Mouse (Mus musculus) midbrain, embryonic 12.5 days (tissue): ENCODE data around the gene Auh. TPM values are rescaled to one million over a fixed set of nuclear protein-coding genes. Genes with fewer than 3 reads are reported as not detected.
A peak's percentile ranks its signal among the peaks of the same experiment; 100 is the strongest.

Experiments used
- ATAC-seq: fragments of 200-750 bp; cut with Nextera tagmentation; 2 replicates; pipeline ENCODE4 v1.8.0; 2017; ENCODE audit warnings: low read depth, moderate TSS enrichment, moderate library complexity; ENCODE audit not compliant: low FRiP score
- H3K27ac ChIP-seq: fragments of 300-500 bp; sonication (generic); replicated peaks from 2 replicates; pipeline ENCODE4 v1.5.1; 2016; ENCODE audit warnings: mild to moderate bottlenecking
- H3K27me3 ChIP-seq: fragments of 300-500 bp; sonication (generic); 2 replicates; pipeline ENCODE4 v1.6.1; 2016; ENCODE audit warnings: mild to moderate bottlenecking
- H3K36me3 ChIP-seq: fragments of 300-500 bp; sonication (generic); 2 replicates; pipeline ENCODE4 v1.6.1; 2016
- H3K4me1 ChIP-seq: fragments of 300-500 bp; sonication (generic); 2 replicates; pipeline ENCODE4 v1.6.1; 2016
- H3K4me2 ChIP-seq: fragments of 300-500 bp; sonication (generic); replicated peaks from 2 replicates; pipeline ENCODE4 v1.6.1; 2016; ENCODE audit warnings: mild to moderate bottlenecking, moderate library complexity
- H3K4me3 ChIP-seq: fragments of 300-500 bp; sonication (generic); 2 replicates; pipeline ENCODE4 v1.5.1; 2016; ENCODE audit warnings: mild to moderate bottlenecking
- H3K9ac ChIP-seq: fragments of 300-500 bp; sonication (generic); replicated peaks from 2 replicates; pipeline ENCODE4 v1.6.1; 2016; ENCODE audit warnings: mild to moderate bottlenecking, moderate library complexity
- H3K9me3 ChIP-seq: fragments of 300-500 bp; sonication (generic); 2 replicates; pipeline ENCODE4 v1.6.1; 2016; ENCODE audit warnings: mild to moderate bottlenecking
- WGBS: fragments of 180-500 bp; shearing (Covaris S2); methylation state at CpG from one replicate; pipeline ENCODE4 v1.1.7; 2016; 5-methylcytosine and 5-hydroxymethylcytosine counted together
- polyA plus RNA-seq: library from polyadenylated mRNA; unstranded; fragments of >200 nt; fragmentation: Nextera tagmentation; extraction: Ambion mirVana; gene quantifications from 2 replicates; pipeline ENCODE4 v1.2.1, GENCODE M21; 2016

Gene Auh
- polyA plus RNA-seq, 1 experiment from 2014 or later, result 48.0 TPM

DNA sequence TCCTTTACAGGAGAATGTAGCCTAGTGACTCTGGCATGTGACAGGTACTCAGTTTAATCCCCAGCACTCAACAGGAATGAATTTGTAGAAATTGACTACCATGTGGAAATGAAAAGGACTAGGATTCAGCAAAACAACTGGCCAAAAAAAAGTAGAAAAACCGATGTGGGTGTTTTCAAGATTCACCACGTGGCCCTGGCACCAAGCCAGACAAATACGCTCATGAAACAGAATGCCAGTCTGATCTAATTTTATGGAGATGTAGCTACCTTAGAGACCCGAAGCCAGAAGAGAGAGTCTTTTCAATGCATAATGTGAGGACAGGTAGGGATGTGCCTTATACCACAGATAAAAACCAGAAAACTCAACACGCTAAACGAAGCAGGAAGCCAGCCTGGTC is 54.4 kb downstream of the Auh start:
- Histone ChIP-seq H3K36me3 (no peaks in the 10 kb centered on the region), H3K9me3 (no peaks in the 10 kb centered on the region), H3K27ac (no peak overlapping the region), H3K4me2 (no peak overlapping the region), H3K27me3 (no peaks in the 10 kb centered on the region), H3K4me1 (peaks cover 8% of the 10 kb centered on the region; the same call in 1 of the 2 replicates), H3K4me3 (no peak overlapping the region), H3K9ac (no peak overlapping the region)
- no peak for ATAC-seq
- 88% methylated on average over 6 of the region's 6 CpGs for WGBS

DNA sequence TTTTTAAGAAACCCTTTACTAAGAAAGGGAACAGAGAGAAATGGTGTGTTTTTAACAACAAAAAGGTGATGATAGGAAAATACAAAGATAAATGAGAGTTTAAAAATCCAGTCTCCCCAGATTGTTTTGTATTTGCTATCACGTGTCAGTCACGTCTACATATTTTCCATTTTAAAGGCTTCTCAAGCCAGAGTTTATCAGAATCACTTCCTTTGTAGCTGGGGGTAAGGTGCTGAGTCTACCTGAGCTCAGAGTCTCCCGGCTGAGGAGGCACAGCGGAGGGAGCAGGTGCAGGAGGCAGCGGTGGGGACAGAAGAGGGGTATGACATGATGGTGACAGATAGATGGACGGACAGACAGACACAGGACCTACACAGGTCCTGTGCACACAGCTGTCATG is 55.1 kb downstream of the Auh start:
- 95% methylated on average over 6 of the region's 6 CpGs for WGBS
- Histone ChIP-seq H3K36me3 (no peaks in the 10 kb centered on the region), H3K4me2 (no peak overlapping the region), H3K9me3 (no peaks in the 10 kb centered on the region), H3K27me3 (no peaks in the 10 kb centered on the region), H3K4me3 (no peak overlapping the region), H3K9ac (no peak overlapping the region), H3K27ac (no peak overlapping the region), H3K4me1 (0 out of 2 replicates have a peak, but pooled peaks cover 4% of the 10 kb centered on the region)
- ATAC-seq, result no peak

DNA sequence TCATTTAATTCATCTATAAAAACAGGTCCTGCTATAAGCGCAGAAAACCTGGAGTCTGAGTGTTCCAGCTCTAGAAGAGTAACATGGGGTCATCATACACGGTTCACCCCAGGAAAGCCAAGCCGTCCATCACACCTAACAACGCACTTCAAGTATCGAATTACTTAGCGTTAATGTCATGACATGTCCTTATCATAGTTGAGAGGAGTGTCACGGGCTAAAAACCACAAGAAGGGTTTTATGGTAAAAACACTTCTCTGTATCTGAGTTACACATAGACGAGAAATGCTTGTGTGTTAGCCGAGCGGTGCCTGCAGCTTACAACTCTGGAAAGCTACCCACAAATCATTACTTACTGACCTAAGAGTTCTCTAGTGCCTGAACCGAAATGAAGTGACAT is 55.6 kb downstream of the Auh start:
- 91% methylated on average over 11 of the region's 11 CpGs for WGBS
- Histone ChIP-seq H3K27me3 (no peaks in the 10 kb centered on the region), H3K9ac (no peak overlapping the region), H3K4me1 (0 out of 2 replicates have a peak, but pooled peaks cover 4% of the 10 kb centered on the region), H3K9me3 (no peaks in the 10 kb centered on the region), H3K4me3 (no peak overlapping the region), H3K36me3 (no peaks in the 10 kb centered on the region), H3K27ac (no peak overlapping the region), H3K4me2 (no peak overlapping the region)
- ATAC-seq, result no peak

DNA sequence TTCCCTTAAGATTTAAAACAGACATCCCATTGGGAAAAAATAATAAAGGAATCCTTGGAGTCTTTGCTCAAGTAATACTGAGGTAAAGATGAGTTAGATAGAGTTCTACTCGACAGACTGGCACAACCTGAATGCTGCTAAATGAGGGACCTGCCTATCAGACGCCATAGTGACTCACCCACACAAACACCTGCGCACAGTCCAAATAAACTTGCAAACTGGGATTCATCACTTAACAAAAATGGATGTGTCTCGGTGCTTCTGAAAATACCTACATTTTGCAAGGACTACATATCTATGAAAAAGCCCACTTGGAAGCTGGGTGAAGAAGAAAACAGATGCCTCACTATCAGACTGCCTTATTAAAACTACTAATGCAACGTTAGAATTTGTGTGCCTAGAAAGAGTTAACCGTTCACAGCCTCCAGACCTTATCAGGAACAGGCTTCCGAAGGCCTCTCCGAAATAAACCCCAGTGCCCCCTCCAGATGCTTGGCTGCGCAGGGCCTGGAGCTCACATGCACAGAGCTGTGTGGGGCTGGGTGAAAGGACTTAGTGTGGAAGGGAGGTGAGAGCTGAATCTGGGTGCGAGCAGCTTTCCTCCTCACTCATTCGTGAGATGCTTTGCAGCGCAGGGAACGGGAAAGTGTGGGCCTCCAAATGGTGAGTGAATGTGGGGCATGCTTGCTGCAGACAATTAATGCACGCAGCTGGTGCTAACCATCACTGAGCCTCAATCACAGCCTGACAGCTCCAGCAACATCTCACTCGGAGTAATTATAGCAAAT is 63.3 kb downstream of the Auh start:
- no peak overlapping the region for H3K4me2 ChIP-seq
- H3K9ac ChIP-seq, result no peak overlapping the region
- no peak overlapping the region for H3K4me3 ChIP-seq
- H3K27ac ChIP-seq, result 0 out of 2 replicates have a peak overlapping the region, but pooled peaks have one; percentile 15
- H3K27me3 ChIP-seq, result no peaks in the 10 kb centered on the region
- peaks cover 15% of the 10 kb centered on the region for H3K4me1 ChIP-seq
- H3K36me3 ChIP-seq, result no peaks in the 10 kb centered on the region
- H3K9me3 ChIP-seq, result no peaks in the 10 kb centered on the region
- 68% methylated on average over 15 of the region's 15 CpGs for WGBS
- no peak for ATAC-seq

DNA sequence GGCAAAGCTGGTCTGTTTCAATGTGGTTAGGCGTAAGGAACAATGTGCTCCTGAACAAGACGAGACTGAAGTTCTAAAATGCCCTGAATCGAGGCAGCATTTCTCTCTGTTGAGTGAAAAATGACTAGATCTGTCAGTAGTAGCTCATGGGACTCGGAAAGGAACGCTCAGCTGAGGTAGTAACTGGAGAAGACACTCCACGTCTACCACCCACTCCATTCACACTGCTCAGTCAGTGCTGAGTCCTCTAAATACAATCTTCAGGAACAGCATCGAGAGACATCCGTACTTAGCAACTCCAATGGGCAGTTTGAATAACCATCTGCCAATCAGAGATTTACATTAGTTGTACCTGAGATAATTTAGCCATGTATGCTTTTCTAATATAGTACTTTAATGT is 66.0 kb downstream of the Auh start:
- no peaks in the 10 kb centered on the region for H3K36me3 ChIP-seq
- H3K9ac ChIP-seq, result no peak overlapping the region
- H3K4me3 ChIP-seq, result no peak overlapping the region
- H3K4me2 ChIP-seq, result no peak overlapping the region
- no peak for ATAC-seq
- peaks cover 19% of the 10 kb centered on the region for H3K4me1 ChIP-seq
- 91% methylated on average over 8 of the region's 8 CpGs for WGBS
- no peaks in the 10 kb centered on the region for H3K27me3 ChIP-seq
- H3K9me3 ChIP-seq, result no peaks in the 10 kb centered on the region
- H3K27ac ChIP-seq, result no peak overlapping the region

DNA sequence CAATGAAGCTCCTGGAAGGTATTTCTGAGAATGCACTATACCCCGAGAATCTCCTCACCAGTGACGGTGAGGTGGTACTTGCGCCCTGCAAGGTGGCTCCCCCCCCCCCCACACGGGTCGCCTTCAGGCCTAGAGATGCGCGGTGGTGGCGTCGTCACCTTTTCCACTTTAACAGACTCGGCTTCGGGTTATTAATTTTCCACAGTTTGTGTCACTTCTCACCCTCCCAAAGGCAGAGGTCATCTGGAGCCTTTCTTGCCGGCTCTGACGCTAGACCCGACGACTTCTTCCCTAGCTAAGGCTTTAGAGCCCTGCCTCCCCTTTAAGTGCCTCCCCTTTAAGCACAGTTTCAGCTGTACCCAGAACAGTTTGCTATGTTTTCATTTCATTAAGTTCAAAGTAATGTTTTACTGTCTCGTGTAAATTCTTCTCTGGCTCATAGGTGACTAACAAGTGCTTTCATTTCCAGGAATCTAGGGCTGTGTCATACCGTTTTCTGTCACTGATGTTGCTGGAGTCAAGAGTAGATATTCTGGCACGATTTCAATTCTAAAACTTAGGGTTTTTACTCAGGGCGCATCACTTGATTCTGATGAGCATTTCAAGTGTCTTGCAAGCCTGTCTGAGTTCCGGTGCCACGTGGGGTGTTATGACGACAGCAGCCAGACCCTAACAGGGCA is 69.3 kb downstream of the Auh start:
- ATAC-seq, result no peak
- H3K9ac ChIP-seq, result no peak overlapping the region
- H3K27me3 ChIP-seq, result no peaks in the 10 kb centered on the region
- H3K4me3 ChIP-seq, result no peak overlapping the region
- no peaks in the 10 kb centered on the region for H3K36me3 ChIP-seq
- 84% methylated on average over 22 of the region's 22 CpGs for WGBS
- H3K27ac ChIP-seq, result no peak overlapping the region
- no peaks in the 10 kb centered on the region for H3K9me3 ChIP-seq
- H3K4me2 ChIP-seq, result no peak overlapping the region
- peaks cover 4% of the 10 kb centered on the region; the same call in 1 of the 2 replicates for H3K4me1 ChIP-seq

DNA sequence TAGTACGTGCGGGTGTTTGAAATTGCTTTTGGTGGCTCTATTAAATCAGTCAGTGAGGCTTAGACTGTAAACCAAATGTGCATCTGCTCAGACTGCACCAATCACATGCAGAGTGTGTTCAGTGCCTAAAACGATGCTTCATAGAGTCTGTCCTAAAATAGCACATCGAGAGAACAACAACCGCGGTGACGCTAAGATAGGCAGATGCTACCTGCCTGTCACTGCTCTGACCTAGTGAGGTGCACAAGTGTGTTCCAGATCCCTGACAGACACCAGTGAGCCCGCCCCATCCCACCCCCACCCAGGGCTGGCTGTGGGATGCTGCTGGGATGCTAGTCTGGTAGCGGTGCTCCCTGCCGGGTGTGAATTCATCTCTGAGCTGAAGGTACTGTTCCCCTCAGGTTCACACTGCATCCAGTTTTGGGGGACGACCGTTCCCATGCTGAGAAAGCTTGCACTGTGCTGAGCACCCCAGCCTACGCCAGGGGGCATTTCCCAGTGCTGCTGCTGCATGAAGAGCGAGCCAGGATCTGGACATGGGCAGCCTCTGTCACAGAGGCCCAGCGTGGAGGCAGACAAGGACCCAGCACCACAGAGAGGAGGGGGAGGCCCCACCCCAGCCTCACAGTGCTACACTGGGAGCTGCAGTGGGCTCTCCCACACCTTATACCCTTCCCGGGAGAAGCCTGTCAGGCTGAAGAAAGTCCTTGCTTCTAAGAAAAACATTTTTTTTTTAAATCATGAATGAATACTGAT is 70.2 kb downstream of the Auh start:
- H3K27ac ChIP-seq, result no peak overlapping the region
- H3K4me2 ChIP-seq, result no peak overlapping the region
- H3K9ac ChIP-seq, result no peak overlapping the region
- H3K36me3 ChIP-seq, result no peaks in the 10 kb centered on the region
- 78% methylated on average over 16 of the region's 16 CpGs for WGBS
- no peaks in the 10 kb centered on the region for H3K27me3 ChIP-seq
- no peaks in the 10 kb centered on the region for H3K9me3 ChIP-seq
- peaks cover 4% of the 10 kb centered on the region; the same call in 1 of the 2 replicates for H3K4me1 ChIP-seq
- no peak for ATAC-seq
- no peak overlapping the region for H3K4me3 ChIP-seq

DNA sequence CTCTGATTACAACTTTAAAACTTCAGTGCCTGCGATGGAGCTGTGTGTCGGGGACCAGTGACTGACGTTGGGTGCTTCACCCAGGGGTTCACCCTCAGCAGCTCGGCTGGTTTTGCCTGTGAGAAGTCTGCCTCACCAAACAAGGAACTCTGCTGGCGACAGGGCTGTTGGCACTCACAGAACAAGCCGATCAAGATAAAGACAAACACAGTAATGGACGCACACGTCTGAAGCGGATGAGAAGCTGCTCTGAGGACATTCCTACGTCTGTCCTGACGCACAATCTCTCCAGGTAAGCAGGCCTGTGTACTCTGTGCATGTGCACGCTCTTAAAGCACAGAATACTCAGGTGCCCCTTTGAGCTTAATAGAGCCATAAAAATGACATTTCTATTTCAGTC is 71.1 kb downstream of the Auh start:
- Histone ChIP-seq H3K4me1 (peaks cover 4% of the 10 kb centered on the region; the same call in 1 of the 2 replicates), H3K4me2 (no peak overlapping the region), H3K4me3 (no peak overlapping the region), H3K9ac (no peak overlapping the region), H3K9me3 (no peaks in the 10 kb centered on the region), H3K27ac (no peak overlapping the region), H3K36me3 (no peaks in the 10 kb centered on the region), H3K27me3 (no peaks in the 10 kb centered on the region)
- no peak for ATAC-seq
- 92% methylated on average over 12 of the region's 12 CpGs for WGBS

DNA sequence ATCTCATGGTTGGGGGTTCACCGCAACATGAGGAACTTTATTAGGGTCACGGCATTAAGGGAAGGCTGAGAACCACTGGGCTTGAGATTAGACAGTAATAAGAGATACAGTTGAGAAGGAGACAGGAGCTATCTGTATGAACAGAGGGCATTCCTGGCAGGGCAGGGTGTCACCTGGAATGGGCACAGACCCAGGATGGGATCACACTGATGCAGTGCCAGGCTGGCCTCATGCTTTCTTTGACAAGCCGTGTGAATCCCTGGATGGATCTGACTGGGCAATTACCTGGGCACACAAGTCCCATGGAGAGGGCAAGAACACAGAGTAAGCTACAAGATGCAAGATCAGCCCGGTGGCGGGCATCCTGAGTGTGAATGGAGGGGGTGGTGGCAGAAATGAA is 71.7 kb downstream of the Auh start:
- Histone ChIP-seq H3K27me3 (no peaks in the 10 kb centered on the region), H3K4me3 (no peak overlapping the region), H3K4me1 (peaks cover 4% of the 10 kb centered on the region; the same call in 1 of the 2 replicates), H3K36me3 (no peaks in the 10 kb centered on the region), H3K9me3 (no peaks in the 10 kb centered on the region), H3K4me2 (no peak overlapping the region), H3K27ac (no peak overlapping the region), H3K9ac (no peak overlapping the region)
- WGBS, result 91% methylated on average over 5 of the region's 5 CpGs
- no peak for ATAC-seq

DNA sequence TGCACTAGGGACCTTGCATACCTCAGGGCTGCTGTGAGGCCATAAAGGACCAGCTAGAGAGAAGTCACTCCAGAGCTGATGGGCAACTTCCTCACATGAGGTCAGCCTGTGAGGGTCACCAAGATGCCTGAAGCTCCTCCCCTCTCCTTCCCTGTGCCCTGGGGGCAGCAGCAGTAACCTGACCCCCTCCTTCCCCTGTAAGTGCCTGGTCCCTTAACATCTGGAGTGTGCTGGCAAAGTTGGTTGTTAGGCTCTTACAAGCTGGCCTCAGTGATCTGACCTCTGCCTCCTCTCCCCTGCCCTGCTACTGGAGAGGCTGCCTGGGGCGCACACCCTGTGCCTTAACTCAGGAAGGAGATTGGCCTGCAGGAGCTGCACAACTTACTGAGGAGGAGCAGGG is 75.9 kb downstream of the Auh start:
- Histone ChIP-seq H3K27me3 (no peaks in the 10 kb centered on the region), H3K27ac (no peak overlapping the region), H3K4me1 (peaks cover 8% of the 10 kb centered on the region; the same call in 1 of the 2 replicates), H3K4me2 (no peak overlapping the region), H3K9ac (no peak overlapping the region), H3K4me3 (no peak overlapping the region), H3K9me3 (no peaks in the 10 kb centered on the region), H3K36me3 (no peaks in the 10 kb centered on the region)
- 86% methylated on average over 1 of the region's 1 CpGs for whole genome bisulfite sequencing
- no peak for ATAC-seq

DNA sequence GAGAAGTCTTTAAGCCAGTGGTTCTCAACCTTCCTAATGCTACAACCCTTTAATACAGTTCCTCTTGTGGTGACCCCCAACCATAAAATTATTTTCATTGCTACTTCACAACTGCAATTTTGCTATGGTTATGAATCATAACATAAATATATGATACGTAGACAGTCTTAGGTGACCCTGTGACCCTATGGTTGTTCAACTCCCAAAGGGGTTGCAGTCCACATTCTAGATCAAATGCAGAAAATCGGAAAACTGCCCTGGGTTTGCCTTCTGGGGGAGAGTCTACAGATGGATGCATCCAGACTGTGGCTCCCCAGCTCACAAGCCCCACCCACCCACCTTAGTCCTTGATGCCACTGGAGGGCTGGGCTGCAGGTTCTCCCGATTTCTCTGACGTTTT is 77.6 kb downstream of the Auh start:
- no peak overlapping the region for H3K27ac ChIP-seq
- no peaks in the 10 kb centered on the region for H3K9me3 ChIP-seq
- no peaks in the 10 kb centered on the region for H3K27me3 ChIP-seq
- H3K4me2 ChIP-seq, result no peak overlapping the region
- no peak overlapping the region for H3K9ac ChIP-seq
- H3K4me1 ChIP-seq, result peaks cover 8% of the 10 kb centered on the region; the same call in 1 of the 2 replicates
- ATAC-seq, result no peak
- WGBS, result 82% methylated on average over 4 of the region's 4 CpGs
- H3K4me3 ChIP-seq, result no peak overlapping the region
- no peaks in the 10 kb centered on the region for H3K36me3 ChIP-seq
